Comparison of ENCODE assay signal across 13 mouse cellular contexts in the genomic region with DNA sequence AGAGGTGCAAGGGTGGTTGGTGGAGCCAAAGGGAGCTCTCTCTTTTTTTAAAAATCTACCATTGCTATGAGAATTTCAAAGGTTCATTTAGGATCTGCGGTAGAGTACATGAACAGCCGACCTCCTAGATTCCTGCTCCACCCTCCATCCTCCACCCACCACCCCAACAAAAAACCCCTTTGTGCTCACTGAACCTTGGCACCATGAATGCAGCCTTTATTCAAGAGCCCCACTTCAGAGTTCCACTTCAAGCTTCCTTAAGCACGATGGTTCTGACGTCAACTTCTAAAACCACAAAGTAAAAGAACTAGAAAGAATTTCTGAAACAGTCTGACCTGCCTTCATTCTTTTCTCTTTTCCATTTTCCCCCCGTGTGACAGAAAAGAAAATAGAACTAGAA.
DNase-seq lines count a peak whose midpoint lies in the region; ATAC-seq and TF ChIP-seq lines count a peak whose summit lies in the region.
"Had no signal": no experiment of that assay in that cellular context is flagged by ENCODE, and none has a peak within 500 bp of the region (broad histone marks: within the 10 kb centered on the region; RNA-seq: fewer than 3 reads in every experiment).

No protein-coding gene starts in this region.

- no peak for TF ChIP-seq CTCF in forebrain, postnatal 0 days (IDR thresholded peaks at IDR 0.05; ENCODE audit: low read depth)
- no peak for TF ChIP-seq CTCF in lung, embryonic 14.5 days (IDR thresholded peaks at IDR 0.05; ENCODE audit: low read depth)

- H3K4me2 ChIP-seq in forebrain, embryonic 11.5 days (ENCODE audit: low read depth, low read length, severe bottlenecking): no peak overlapping the region
- no peak overlapping the region for H3K4me2 ChIP-seq in forebrain, postnatal 0 days (ENCODE audit: low read depth)
- no peak overlapping the region for H3K4me2 ChIP-seq in lung, embryonic 14.5 days
- H3K4me2 ChIP-seq in intestine, embryonic 16.5 days (ENCODE audit: low read depth, low read length): no peak overlapping the region
- H3K4me2 ChIP-seq: neural tube, embryonic 13.5 days had no signal

- no peak for DNase-seq in forebrain, embryonic 11.5 days (ENCODE audit: low spot score)
- DNase-seq in forebrain, postnatal 0 days: no peak
- DNase-seq in Muller cell, postnatal 12 days (ENCODE audit: inconsistent ontology term): peak; percentile 85
- peak; percentile 87 for DNase-seq in fibroblast of lung, adult 2 months (ENCODE audit: low read depth)
- DNase-seq in lung, embryonic 14.5 days: peak; percentile 78
- DNase-seq in urinary bladder, postnatal 14 days (ENCODE audit: low spot score): no peak
- no peak for DNase-seq in layer of hippocampus, adult 18-20 months (ENCODE audit: low spot score in 2 of 2)
- DNase-seq: heart, adult 11 months; kidney, adult 2 months; right cerebral cortex, postnatal 4 days had no signal

- H3K36me3 ChIP-seq in forebrain, embryonic 11.5 days (ENCODE audit: control insufficient read depth, insufficient read depth, low read length): no peaks in the 10 kb centered on the region
- no peaks in the 10 kb centered on the region for H3K36me3 ChIP-seq in forebrain, postnatal 0 days (ENCODE audit: insufficient read depth)
- H3K36me3 ChIP-seq in lung, embryonic 14.5 days (ENCODE audit: insufficient read depth): no peaks in the 10 kb centered on the region
- H3K36me3 ChIP-seq in intestine, embryonic 16.5 days (ENCODE audit: control insufficient read depth, insufficient read depth, low read length): no peaks in the 10 kb centered on the region
- H3K36me3 ChIP-seq: neural tube, embryonic 13.5 days had no signal

- no peak overlapping the region for H3K4me3 ChIP-seq in forebrain, embryonic 11.5 days (ENCODE audit: low read depth, low read length)
- H3K4me3 ChIP-seq in forebrain, postnatal 0 days (ENCODE audit: low read depth, low read length): no peak overlapping the region
- H3K4me3 ChIP-seq in lung, embryonic 14.5 days (ENCODE audit: low read depth, low read length): no peak overlapping the region
- no peak overlapping the region for H3K4me3 ChIP-seq in intestine, embryonic 16.5 days (ENCODE audit: low read length)
- H3K4me3 ChIP-seq: erythroblast, embryonic 14.5 days; neural tube, embryonic 13.5 days had no signal

- H3K27me3 ChIP-seq in forebrain, embryonic 11.5 days (ENCODE audit: control insufficient read depth, insufficient read depth, low read length): no peaks in the 10 kb centered on the region
- H3K27me3 ChIP-seq in forebrain, postnatal 0 days (ENCODE audit: insufficient read depth, low read length): no peaks in the 10 kb centered on the region
- no peaks in the 10 kb centered on the region for H3K27me3 ChIP-seq in lung, embryonic 14.5 days (ENCODE audit: insufficient read depth, low read length)
- no peaks in the 10 kb centered on the region for H3K27me3 ChIP-seq in intestine, embryonic 16.5 days (replicated peaks; ENCODE audit: control insufficient read depth, insufficient read depth, low read length)
- H3K27me3 ChIP-seq: neural tube, embryonic 13.5 days had no signal

- no peak overlapping the region for H3K9ac ChIP-seq in forebrain, embryonic 11.5 days (ENCODE audit: low read length)
- H3K9ac ChIP-seq in forebrain, postnatal 0 days: no peak overlapping the region
- H3K9ac ChIP-seq in lung, embryonic 14.5 days: no peak overlapping the region
- no peak overlapping the region for H3K9ac ChIP-seq in intestine, embryonic 16.5 days (ENCODE audit: low read depth, low read length)
- H3K9ac ChIP-seq: neural tube, embryonic 13.5 days had no signal

- H3K4me1 ChIP-seq in forebrain, embryonic 11.5 days (replicated peaks; ENCODE audit: control insufficient read depth, insufficient read depth, low read length): no peaks in the 10 kb centered on the region
- H3K4me1 ChIP-seq in forebrain, postnatal 0 days (ENCODE audit: insufficient read depth): no peaks in the 10 kb centered on the region
- no peaks in the 10 kb centered on the region for H3K4me1 ChIP-seq in lung, embryonic 14.5 days (ENCODE audit: insufficient read depth)
- no peaks in the 10 kb centered on the region for H3K4me1 ChIP-seq in intestine, embryonic 16.5 days (ENCODE audit: control insufficient read depth, insufficient read depth, low read length)
- H3K4me1 ChIP-seq: neural tube, embryonic 13.5 days had no signal

- H3K9me3 ChIP-seq in forebrain, embryonic 11.5 days (ENCODE audit: control insufficient read depth, low read length): no peaks in the 10 kb centered on the region
- H3K9me3 ChIP-seq in forebrain, postnatal 0 days (ENCODE audit: low read length): no peaks in the 10 kb centered on the region
- H3K9me3 ChIP-seq in lung, embryonic 14.5 days (ENCODE audit: low read depth, low read length): no peaks in the 10 kb centered on the region
- H3K9me3 ChIP-seq in intestine, embryonic 16.5 days (ENCODE audit: control insufficient read depth, low read length): no peaks in the 10 kb centered on the region
- H3K9me3 ChIP-seq: neural tube, embryonic 13.5 days had no signal

- WGBS in forebrain, embryonic 11.5 days: 13% methylated on average over 5 of the region's 5 CpGs
- 12% methylated on average over 5 of the region's 5 CpGs for WGBS in forebrain, postnatal 0 days
- 63% methylated on average over 5 of the region's 5 CpGs for WGBS in lung, embryonic 14.5 days
- 68% methylated on average over 5 of the region's 5 CpGs for WGBS in intestine, embryonic 16.5 days

- ATAC-seq in forebrain, embryonic 11.5 days (replicated peaks; ENCODE audit: low FRiP score): peak; percentile 84
- ATAC-seq in forebrain, postnatal 0 days: no peak
- ATAC-seq in lung, embryonic 14.5 days (ENCODE audit: insufficient read depth): peak; percentile 93
- ATAC-seq in intestine, embryonic 16.5 days: no peak

- no peak overlapping the region for H3K27ac ChIP-seq in forebrain, embryonic 11.5 days (ENCODE audit: low read depth, low read length)
- no peak overlapping the region for H3K27ac ChIP-seq in forebrain, postnatal 0 days (ENCODE audit: low read depth, low read length)
- peak overlapping the region; percentile 75 for H3K27ac ChIP-seq in lung, embryonic 14.5 days (ENCODE audit: low read depth)
- no peak overlapping the region for H3K27ac ChIP-seq in intestine, embryonic 16.5 days (ENCODE audit: low read length)

Comparison
In these comparisons a context has a peak if more than half of its experiments do, and no peak if none do; other contexts are left out.
1. ATAC-seq: peak in forebrain, embryonic 11.5 days (single experiment) and lung, embryonic 14.5 days (single experiment); none in forebrain, postnatal 0 days (single experiment) and intestine, embryonic 16.5 days (single experiment).
2. DNase-seq: peak in Muller cell, postnatal 12 days (single experiment), fibroblast of lung, adult 2 months (single experiment) and lung, embryonic 14.5 days (single experiment); none in forebrain, embryonic 11.5 days (single experiment), forebrain, postnatal 0 days (single experiment), urinary bladder, postnatal 14 days (single experiment) and layer of hippocampus, adult 18-20 months (0 of 2).